Mouse (Mus musculus) bone marrow, adult 2 months (tissue): ENCODE results near the gene Nckipsd.

ENCODE experiments used
- CTCF ChIP-seq: fragments of 200-500 bp; IDR thresholded peaks from 2 replicates; pipeline ENCODE4 v1.5.1; 2011; ENCODE audit warnings: low read length, control low read depth; ENCODE audit not compliant: control insufficient read depth, insufficient read depth
- POLR2A ChIP-seq: fragments of 200-500 bp; IDR thresholded peaks from 2 replicates; pipeline ENCODE4 v1.6.1; 2011; ENCODE audit warnings: low read depth, mild to moderate bottlenecking, control low read depth, low read length, borderline replicate concordance; ENCODE audit not compliant: control insufficient read depth

- no peak for TF ChIP-seq CTCF
- no peak for TF ChIP-seq POLR2A
Measured at GRCm38 (mm10) chr9:108815557-108815956, 7.4 kb downstream of the Nckipsd start.
